Mouse (Mus musculus) embryo, embryonic 11 days (tissue): ENCODE data around the gene Tmem256.

ENCODE experiments used
- DNase-seq: peaks from one replicate; pipeline ENCODE4 v3.0.0-alpha.2; 2015

Gene Tmem256

DNA sequence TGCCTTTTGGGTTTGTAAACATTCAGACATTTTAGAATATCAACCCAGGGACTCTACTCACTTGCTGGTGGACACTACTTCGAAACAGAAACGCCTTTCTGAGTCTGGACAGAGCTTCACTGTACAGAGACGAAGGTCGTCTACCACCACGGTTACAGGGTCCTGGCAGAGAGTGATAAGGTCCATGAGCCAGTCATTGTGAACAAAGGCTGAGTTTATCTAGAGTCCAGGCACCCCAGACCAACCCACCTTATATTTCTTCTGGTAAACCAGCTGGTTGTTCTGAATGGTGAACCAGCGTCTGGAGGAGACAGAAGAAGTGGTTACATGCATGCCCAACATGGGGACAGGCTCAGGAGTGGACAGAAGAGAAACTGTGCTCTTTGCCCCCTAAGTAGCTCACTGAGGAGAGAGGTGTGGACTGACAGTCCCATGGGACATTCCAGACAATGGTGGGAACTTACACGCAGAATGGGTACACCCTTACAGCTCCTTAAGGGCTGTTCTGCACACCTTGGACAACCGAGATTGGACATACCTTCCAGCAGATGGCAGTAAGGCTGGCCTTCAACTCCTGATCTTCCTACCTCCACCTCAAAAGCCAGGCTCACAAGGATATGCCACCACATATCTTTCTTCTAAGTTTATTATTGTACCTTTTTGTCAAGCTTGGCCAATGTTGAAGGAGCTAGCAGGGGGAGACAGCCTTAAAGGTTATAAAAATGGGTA lies 48.8 kb downstream of the Tmem256 start:
- DNase-seq = no peak
